Mouse (Mus musculus) cerebellum, adult 9-10 months (tissue): ENCODE measurements around the gene Tor4a.

Experiments
- DNase-seq: peaks from one replicate; pipeline ENCODE4 v3.0.0; 2022

The Tor4a gene

GRCm38 (mm10) chr2:25224766-25225752 lies 28.4 kb upstream of the Tor4a start:
- DNase-seq: peak; percentile 100

- no peak for DNase-seq
Observed at GRCm38 (mm10) chr2:25224492-25224765, 27.7 kb upstream of the Tor4a start, which contains the start of gene Tubb4b. Gene Tubb4b (minus strand): TSS chr2:25224702.

GRCm38 (mm10) chr2:25223681-25224491 lies 27.2 kb upstream of the Tor4a start:
- DNase-seq: peak; percentile 79

GRCm38 (mm10) chr2:25221331-25221772 lies 24.7 kb upstream of the Tor4a start:
- no peak for DNase-seq

GRCm38 (mm10) chr2:25218445-25218844 lies 21.8 kb upstream of the Tor4a start, which contains the start of gene Fam166a:
Gene Fam166a (plus strand): TSS chr2:25218745.
- DNase-seq: no peak

GRCm38 (mm10) chr2:25217666-25218065 lies 21.0 kb upstream of the Tor4a start:
- no peak for DNase-seq

GRCm38 (mm10) chr2:25214444-25214843 lies 17.8 kb upstream of the Tor4a start, which contains the start of gene Stpg3:
Gene Stpg3 (minus strand): TSS chr2:25214637.
- no peak for DNase-seq

- no peak for DNase-seq
Observed at GRCm38 (mm10) chr2:25213266-25213865, 16.7 kb upstream of the Tor4a start.

- DNase-seq: peak; percentile 87
Observed at GRCm38 (mm10) chr2:25211121-25211670, 14.5 kb upstream of the Tor4a start, which contains the start of gene Nelfb. Gene Nelfb (minus strand): TSS chr2:25211489.

- DNase-seq: no peak
Observed at GRCm38 (mm10) chr2:25210686-25211085, 14.0 kb upstream of the Tor4a start.

- DNase-seq: no peak
Observed at GRCm38 (mm10) chr2:25207593-25207992, 10.9 kb upstream of the Tor4a start.

- no peak for DNase-seq
Observed at GRCm38 (mm10) chr2:25203631-25204214, 7.0 kb upstream of the Tor4a start.

GRCm38 (mm10) chr2:25200631-25201030 lies 3.9 kb upstream of the Tor4a start:
- DNase-seq: no peak

- DNase-seq: no peak
Observed at GRCm38 (mm10) chr2:25197946-25198345, 1.3 kb upstream of the Tor4a start.

- no peak for DNase-seq
Observed at GRCm38 (mm10) chr2:25197191-25197590, 505 bp upstream of the Tor4a start.

GRCm38 (mm10) chr2:25195211-25196156 lies 1.2 kb downstream of the Tor4a start:
- no peak for DNase-seq

GRCm38 (mm10) chr2:25194486-25195171 lies 2.1 kb downstream of the Tor4a start:
- no peak for DNase-seq

GRCm38 (mm10) chr2:25194006-25194405 lies 2.7 kb downstream of the Tor4a start:
- no peak for DNase-seq

GRCm38 (mm10) chr2:25193330-25193770 lies 3.3 kb downstream of the Tor4a start:
- peak; percentile 90 for DNase-seq

- no peak for DNase-seq
Observed at GRCm38 (mm10) chr2:25187841-25188240, 8.8 kb downstream of the Tor4a start.
